31 mouse cellular contexts compared by ENCODE assay signal in the genomic region with DNA sequence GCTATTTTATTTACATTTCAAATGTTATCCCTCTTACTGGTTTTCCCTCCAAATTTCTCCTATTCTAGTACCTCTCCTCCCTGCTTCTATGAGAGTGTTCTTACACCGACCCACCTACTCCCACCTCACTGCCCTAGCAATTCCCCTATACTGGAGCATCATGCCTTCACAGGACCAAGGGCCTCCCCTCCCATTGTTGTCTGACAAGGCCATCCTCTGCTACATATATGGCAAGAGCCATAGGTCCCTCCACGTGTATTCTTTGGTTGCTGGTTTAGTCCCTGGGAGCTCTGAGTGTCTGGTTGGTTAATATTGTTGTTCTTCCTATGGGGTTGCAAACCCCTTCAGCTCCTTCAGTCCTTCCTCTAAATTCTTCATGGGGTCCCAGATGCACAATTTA.
"Had no signal": no experiment of that assay in that cellular context is flagged by ENCODE, and none has a peak within 500 bp of the region (broad histone marks: within the 10 kb centered on the region; RNA-seq: fewer than 3 reads in every experiment).

No protein-coding gene starts in this region.

- H3K4me2 ChIP-seq: limb, embryonic 12.5 days; limb, embryonic 13.5 days; limb, embryonic 15.5 days; liver, embryonic 11.5 days; liver, embryonic 12.5 days; liver, embryonic 13.5 days; liver, embryonic 15.5 days; lung, embryonic 14.5 days; lung, embryonic 15.5 days; midbrain, embryonic 12.5 days; midbrain, embryonic 13.5 days; midbrain, embryonic 15.5 days; neural tube, embryonic 12.5 days had no signal

- ATAC-seq: liver, embryonic 12.5 days; liver, postnatal 0 days; lung, postnatal 0 days; midbrain, embryonic 13.5 days; midbrain, embryonic 15.5 days; midbrain, embryonic 16.5 days had no signal

- H3K27ac ChIP-seq: left cerebral cortex, adult 2 months; limb, embryonic 10.5 days; limb, embryonic 12.5 days; limb, embryonic 13.5 days; limb, embryonic 15.5 days; liver, embryonic 12.5 days; liver, embryonic 13.5 days; liver, embryonic 14.5 days; liver, embryonic 15.5 days; lung, embryonic 15.5 days; macrophage; midbrain, embryonic 10.5 days; midbrain, embryonic 12.5 days; midbrain, embryonic 13.5 days; midbrain, embryonic 15.5 days; neural tube, embryonic 12.5 days had no signal

- H3K9ac ChIP-seq: limb, embryonic 12.5 days; limb, embryonic 13.5 days; limb, embryonic 15.5 days; liver, embryonic 12.5 days; liver, embryonic 13.5 days; liver, embryonic 14.5 days; liver, embryonic 15.5 days; liver, postnatal 0 days; lung, embryonic 14.5 days; lung, embryonic 15.5 days; midbrain, embryonic 12.5 days; midbrain, embryonic 13.5 days; midbrain, embryonic 15.5 days; neural tube, embryonic 12.5 days had no signal

- H3K4me3 ChIP-seq: left cerebral cortex, adult 2 months; limb, embryonic 10.5 days; limb, embryonic 12.5 days; limb, embryonic 13.5 days; limb, embryonic 15.5 days; liver, embryonic 12.5 days; liver, embryonic 13.5 days; liver, embryonic 15.5 days; lung, embryonic 15.5 days; megakaryocyte, embryonic 14.5 days; midbrain, embryonic 10.5 days; midbrain, embryonic 12.5 days; midbrain, embryonic 13.5 days; midbrain, embryonic 15.5 days; myocyte; neural tube, embryonic 12.5 days had no signal

- H3K9me3 ChIP-seq: limb, embryonic 10.5 days; limb, embryonic 12.5 days; limb, embryonic 13.5 days; limb, embryonic 15.5 days; liver, embryonic 12.5 days; liver, embryonic 13.5 days; liver, embryonic 15.5 days; lung, embryonic 15.5 days; megakaryocyte, embryonic 14.5 days; midbrain, embryonic 10.5 days; midbrain, embryonic 12.5 days; midbrain, embryonic 13.5 days; midbrain, embryonic 15.5 days; neural tube, embryonic 12.5 days had no signal

- H3K36me3 ChIP-seq: limb, embryonic 10.5 days; limb, embryonic 12.5 days; limb, embryonic 13.5 days; limb, embryonic 15.5 days; liver, embryonic 12.5 days; liver, embryonic 13.5 days; liver, embryonic 15.5 days; lung, embryonic 15.5 days; midbrain, embryonic 10.5 days; midbrain, embryonic 12.5 days; midbrain, embryonic 13.5 days; midbrain, embryonic 15.5 days; neural tube, embryonic 12.5 days had no signal

- DNase-seq: left cerebral cortex, postnatal 4 days; liver; liver, embryonic 13.5 days; liver, postnatal 0 days; lung, adult 18-20 months; lung, adult 2 months; lung, embryonic 14.5 days; lung, postnatal 10 days; lung, postnatal 14 days; lung, postnatal 36 days; lung, postnatal 4 days had no signal

- H3K27me3 ChIP-seq: limb, embryonic 12.5 days; limb, embryonic 13.5 days; limb, embryonic 15.5 days; liver, embryonic 12.5 days; liver, embryonic 13.5 days; liver, embryonic 15.5 days; lung, embryonic 15.5 days; megakaryocyte, embryonic 14.5 days; midbrain, embryonic 12.5 days; midbrain, embryonic 13.5 days; midbrain, embryonic 15.5 days; neural tube, embryonic 12.5 days had no signal

- H3K4me1 ChIP-seq: limb, embryonic 10.5 days; limb, embryonic 12.5 days; limb, embryonic 13.5 days; limb, embryonic 15.5 days; liver, embryonic 12.5 days; liver, embryonic 13.5 days; liver, embryonic 15.5 days; lung, embryonic 15.5 days; megakaryocyte, embryonic 14.5 days; midbrain, embryonic 10.5 days; midbrain, embryonic 12.5 days; midbrain, embryonic 13.5 days; midbrain, embryonic 15.5 days; neural tube, embryonic 12.5 days had no signal
